Mouse (Mus musculus) kidney, adult 11 months (tissue): ENCODE results near the gene Rnf224.
A peak's percentile ranks its signal among the peaks of the same experiment; 100 is the strongest.

Experiments used
- DNase-seq: peaks from one replicate; pipeline ENCODE4 v3.0.0; 2022

The Rnf224 gene

GRCm38 (mm10) chr2:25225811-25226379 is 10.7 kb downstream of the Rnf224 start:
- no peak for DNase-seq

GRCm38 (mm10) chr2:25224766-25225752 is 11.5 kb downstream of the Rnf224 start:
- peak; percentile 100 for DNase-seq

DNA sequence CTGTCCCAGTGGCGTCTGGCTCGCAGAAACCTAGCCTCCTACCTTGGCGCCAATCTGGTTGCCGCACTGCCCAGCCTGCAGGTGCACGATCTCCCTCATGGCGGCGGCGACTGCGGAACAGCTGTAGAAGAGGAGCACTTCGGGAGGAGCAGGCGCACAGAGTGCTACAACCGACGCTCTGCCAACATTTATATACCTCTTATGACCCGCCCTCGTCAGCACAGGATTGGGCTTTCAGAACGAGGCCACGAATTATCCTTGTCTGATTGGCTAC is 12.2 kb downstream of the Rnf224 start, which contains the start of gene Tubb4b:
Tubb4b (minus strand) TSS at position 211 of the 274 bp plus-strand sequence.
- DNase-seq = no peak

DNA sequence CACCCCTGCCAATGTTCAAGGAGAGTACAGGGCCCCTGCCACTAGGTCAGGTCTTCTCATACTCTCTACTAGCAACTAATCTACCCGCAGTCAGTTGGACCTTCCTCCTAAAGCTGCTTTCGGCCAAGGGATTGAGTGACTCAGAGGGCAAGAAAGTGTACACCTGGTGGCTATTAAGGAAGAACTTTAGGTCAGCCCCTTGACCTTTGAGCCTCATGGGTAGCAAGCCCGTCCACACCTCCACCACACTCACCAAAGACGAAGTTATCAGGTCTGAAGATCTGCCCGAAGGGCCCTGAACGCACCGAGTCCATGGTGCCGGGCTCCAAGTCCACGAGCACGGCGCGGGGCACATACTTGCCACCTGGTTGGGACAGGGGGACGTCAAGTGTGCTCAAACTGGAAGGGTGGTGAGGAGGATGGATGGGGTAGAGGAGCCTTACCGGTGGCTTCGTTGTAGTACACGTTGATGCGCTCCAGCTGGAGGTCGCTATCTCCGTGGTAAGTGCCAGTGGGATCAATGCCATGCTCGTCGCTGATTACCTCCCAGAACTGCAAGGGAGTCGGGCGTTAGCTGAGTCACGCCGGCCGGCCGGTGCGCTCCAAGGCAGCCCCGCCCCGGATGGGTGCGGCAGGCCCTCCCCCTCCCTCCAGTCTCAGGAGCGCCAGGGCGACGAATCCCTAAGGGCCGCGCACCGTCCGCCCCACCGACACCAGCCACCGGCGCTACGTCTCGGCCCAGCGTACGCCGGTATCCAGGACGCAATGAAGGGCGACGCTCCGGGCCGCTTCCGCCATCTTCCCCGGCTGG is 12.7 kb downstream of the Rnf224 start:
- DNase-seq = peak; percentile 85

DNA sequence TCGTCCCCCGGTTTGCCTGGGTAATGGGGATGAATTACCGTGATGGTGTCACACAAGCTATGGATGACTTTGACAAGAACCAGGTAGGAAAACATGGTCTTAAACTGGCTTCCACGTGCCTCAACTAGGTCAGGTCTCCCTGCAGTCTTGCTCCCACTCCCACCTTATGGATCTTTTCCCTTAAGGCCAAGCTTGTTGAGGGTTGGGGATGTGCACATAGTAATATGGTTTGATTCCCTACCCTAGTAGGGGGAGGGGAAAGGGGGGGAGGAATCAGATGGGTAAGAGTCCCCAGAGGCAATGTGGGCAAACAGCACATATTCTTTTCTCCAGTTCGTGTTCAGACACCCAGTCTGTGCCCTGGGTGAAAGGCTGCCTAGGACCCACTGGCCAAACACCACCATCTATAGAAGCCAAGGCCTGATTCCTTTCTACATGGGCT is 15.2 kb downstream of the Rnf224 start:
- DNase-seq = no peak

DNA sequence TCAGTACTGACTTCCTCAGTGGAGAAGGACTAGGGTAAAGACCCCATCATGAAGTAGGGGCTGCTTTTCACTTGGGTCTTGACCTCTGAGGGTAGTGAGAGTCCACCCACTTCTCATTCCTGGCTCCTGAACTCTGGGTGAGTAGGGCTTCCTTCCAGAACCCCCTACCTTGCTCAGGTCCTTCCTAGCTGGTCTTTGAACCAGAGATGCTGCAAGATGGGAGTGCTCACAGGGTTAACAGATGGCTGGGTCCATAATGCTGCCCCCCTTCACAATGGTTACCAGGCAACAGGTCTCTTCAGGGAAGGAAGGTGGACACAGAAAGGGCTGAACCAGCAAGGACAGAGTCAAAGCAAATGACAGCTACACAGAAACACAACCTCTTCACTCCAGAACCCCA is 18.1 kb downstream of the Rnf224 start, which contains the start of gene Fam166a:
Fam166a (plus strand) TSS at position 301 of the 400 bp plus-strand sequence.
- DNase-seq = no peak

GRCm38 (mm10) chr2:25217666-25218065 is 18.9 kb downstream of the Rnf224 start:
- no peak for DNase-seq

DNA sequence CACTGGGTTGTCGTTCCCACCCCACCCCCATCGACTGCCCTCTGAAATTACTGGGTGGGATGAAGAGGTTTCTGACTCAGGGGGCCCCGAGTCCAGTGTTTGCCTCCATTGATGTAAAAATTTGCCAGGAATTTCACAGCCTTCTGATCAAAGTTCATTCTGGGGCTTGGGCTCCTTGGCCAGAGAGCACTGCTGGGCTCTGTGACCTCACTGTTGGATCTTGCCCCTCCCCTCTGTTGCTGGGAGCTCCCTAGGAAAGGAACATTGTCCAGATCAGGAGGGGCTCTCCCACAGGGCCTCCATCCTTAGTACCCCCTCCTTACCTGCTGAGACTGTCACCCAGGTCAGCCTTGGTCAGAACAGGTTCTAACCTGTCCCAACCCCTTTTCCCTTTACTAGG is 22.1 kb downstream of the Rnf224 start, which contains the start of gene Stpg3:
Stpg3 (minus strand) TSS at position 194 of the 400 bp plus-strand sequence.
- peak; percentile 68 for DNase-seq

GRCm38 (mm10) chr2:25213266-25213865 is 23.2 kb downstream of the Rnf224 start:
- DNase-seq = no peak

DNA sequence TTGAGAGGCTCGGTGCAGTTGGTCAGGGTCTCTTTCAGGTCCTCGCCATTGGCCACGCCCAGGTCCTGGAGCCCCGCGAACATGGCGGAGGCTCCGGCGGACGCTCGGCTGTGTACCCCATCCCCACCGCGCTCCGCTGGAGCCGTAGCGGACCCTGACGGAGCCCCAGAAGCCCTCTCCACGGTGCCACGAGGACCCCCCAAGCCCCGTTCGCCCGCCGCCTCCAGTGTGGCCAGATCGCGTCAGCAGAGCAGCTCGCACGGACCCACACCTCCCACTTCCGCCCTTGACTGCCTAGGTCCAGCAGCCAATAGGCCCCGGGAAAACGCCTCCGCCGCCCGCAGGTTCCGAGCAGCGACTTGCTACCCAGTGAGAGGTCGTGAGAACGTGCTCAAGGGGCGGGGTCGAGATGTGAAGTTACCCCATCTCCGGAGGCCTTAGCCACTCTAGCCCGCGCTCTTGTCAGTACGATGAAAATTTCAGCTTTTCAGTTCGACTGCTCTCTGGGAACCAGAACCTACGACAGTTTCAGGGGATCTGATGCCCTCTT is 25.4 kb downstream of the Rnf224 start, which contains the start of gene Nelfb:
Nelfb (minus strand) TSS at position 369 of the 550 bp plus-strand sequence.
- peak; percentile 89 for DNase-seq

- DNase-seq = no peak
Measured at GRCm38 (mm10) chr2:25210686-25211085, 25.9 kb downstream of the Rnf224 start.

GRCm38 (mm10) chr2:25207593-25207992 is 29.0 kb downstream of the Rnf224 start:
- DNase-seq = no peak

- DNase-seq = no peak
Measured at GRCm38 (mm10) chr2:25203631-25204214, 32.9 kb downstream of the Rnf224 start.

- DNase-seq = no peak
Measured at GRCm38 (mm10) chr2:25200631-25201030, 36.0 kb downstream of the Rnf224 start.

DNA sequence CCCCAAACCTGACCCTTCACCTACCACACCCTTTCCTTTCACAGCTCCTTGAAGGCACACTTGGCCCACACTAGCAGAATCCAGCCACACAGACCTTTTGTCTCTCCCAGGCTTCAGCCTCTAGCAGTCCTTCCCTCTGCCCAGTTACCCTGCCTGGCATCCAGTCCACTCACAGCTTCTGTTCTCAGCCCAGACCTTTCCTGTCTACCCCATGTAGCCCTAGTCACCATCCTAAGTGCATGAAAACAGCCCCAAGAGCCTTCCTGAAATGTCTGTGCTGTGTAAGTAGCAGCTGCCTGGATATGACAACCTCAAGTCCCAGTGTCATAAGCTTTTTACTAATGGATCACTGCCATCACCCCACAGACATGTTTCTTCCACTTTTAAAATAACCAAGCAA is 38.6 kb downstream of the Rnf224 start:
- no peak for DNase-seq

DNA sequence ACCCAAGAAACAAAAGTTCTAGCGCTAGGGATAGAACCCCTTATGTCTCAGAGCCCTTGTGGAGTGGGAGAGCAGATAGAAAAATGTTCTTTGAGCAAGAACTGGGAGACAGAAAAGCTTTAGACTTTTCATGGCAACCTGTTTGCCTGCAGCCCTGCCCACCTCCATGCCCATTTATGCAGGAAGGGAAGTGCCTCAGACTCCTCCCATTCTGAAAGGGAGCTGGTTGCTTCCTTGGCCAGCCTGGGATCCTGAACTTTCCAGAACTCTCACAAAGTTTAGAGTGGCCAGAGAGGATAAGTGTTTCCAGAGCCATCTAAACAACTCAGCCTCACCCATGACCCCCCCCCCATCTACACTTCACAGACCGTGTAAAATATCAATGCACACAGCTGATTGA is 39.4 kb downstream of the Rnf224 start:
- no peak for DNase-seq

GRCm38 (mm10) chr2:25196172-25196954 is 40.2 kb downstream of the Rnf224 start, which contains the start of gene Tor4a:
Tor4a (minus strand) TSS chr2:25196886.
- peak; percentile 94 for DNase-seq

- peak; percentile 82 for DNase-seq
Measured at GRCm38 (mm10) chr2:25195211-25196156, 41.1 kb downstream of the Rnf224 start.

DNA sequence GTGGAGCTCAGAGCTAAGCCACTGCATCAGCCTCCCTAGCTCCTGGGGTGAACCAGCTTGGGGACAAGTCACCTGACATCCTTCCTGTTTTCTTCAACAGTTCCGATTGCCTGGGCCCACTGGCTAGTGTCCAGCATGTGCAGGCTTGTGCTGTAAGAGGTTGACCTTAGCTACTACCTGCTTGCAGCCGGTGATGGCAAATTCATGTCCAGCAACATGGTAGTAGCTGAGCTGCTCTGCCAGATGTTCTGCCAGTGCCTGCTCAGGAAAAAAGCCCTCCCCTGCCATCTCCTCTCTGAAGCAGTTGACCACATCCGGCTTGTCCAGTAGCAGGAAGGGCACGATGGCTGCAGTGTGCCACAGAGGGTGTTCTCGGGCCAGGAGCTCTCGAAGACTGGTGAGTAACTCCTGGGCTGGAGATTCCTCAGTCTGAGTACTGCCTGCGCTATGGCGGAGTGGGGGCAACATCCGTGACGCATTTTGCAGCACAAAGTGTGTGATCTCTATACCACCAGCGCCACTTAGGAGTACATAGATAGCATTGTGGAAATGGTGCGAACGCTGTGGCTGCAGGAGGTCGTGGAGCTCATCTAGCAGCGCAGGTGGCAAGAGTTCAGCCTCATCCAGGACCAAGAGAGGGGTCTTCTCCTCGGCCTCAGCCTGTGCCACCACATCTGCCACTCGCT is 42.0 kb downstream of the Rnf224 start:
- DNase-seq = no peak
